Mouse (Mus musculus): Measurements from ENCODE around the gene Col27a1.

DNA sequence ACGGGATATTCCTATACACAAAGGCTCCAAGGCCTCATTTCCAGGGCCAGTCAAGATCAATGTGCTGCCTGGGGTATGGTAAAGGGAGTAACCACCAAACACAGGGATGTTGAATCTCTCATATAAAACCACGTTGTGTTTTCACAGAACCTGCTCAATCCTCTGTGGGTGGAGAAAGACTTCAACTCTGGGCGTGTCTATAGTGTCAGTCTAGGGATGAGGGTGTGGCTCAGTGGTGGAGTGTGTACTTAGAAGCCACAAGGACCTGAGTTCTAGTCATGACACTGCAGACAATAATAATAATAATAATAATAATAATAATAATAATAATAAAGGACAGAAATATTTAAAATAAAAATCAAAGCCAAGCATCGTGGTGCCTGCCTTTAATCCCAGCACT lies 170.5 kb downstream of the Col27a1 start:
- TF ChIP-seq GATA1 (IDR thresholded peaks at IDR 0.05; ENCODE audit: borderline replicate concordance, low read length): no peak
- TF ChIP-seq FLI1 (IDR thresholded peaks at IDR 0.05; ENCODE audit: low read length): no peak
